Mouse (Mus musculus): ENCODE results near the gene 1700034J05Rik.

DNA sequence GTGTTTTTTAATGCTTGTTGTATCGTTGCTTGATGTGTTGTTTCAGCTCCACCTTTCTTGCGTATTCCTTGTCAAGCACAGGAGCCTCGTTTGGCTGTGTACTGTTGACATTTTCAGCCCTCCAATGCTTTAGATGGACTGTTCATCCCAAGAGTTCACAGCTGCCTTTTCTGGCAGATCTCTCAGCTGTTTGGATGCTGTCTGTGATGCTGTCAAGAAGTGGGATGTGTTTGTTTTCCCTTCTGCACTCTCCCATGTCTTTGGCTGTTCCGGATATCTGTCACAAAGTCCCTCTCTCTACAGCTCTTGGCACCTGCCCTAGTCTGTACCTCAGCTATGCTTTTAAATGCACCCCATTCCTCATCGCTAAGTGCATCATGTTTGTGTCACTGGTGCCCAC is 6.7 kb upstream of the 1700034J05Rik start:
- TF ChIP-seq CTCF (IDR thresholded peaks at IDR 0.05; ENCODE audit: low read depth, low read length) (no peak), POLR2A (IDR thresholded peaks at IDR 0.05; ENCODE audit: insufficient read depth, low read length) (no peak)
